Mouse (Mus musculus): ENCODE data around the gene Notch3. TPM values are rescaled to one million over a fixed set of nuclear protein-coding genes. Genes with fewer than 3 reads are reported as not detected.

The Notch3 gene
- polyA plus RNA-seq, 1 experiment from 2014 or later: 5.1 TPM

DNA sequence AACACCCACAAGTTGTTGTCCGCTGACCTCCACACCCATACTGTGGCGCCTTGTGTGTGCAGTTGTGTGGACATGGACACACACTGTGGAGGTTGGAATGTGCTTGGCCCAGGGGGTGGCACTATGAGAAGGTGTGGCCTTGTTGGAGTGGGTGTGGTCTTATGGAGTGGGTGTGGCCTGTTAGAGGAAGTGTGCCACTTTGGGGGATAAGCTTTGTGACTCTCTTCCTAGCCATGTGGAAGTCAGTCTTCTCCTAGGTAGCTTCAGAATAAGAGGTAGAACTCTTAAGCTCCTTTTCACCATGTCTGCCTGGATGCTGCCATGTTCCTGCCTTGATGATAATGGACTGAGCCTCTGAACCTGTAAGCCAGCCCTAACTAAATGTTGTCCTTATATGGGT is 79.6 kb downstream of the Notch3 start:
- no peak overlapping the region for H3K27ac ChIP-seq (ENCODE audit: low read depth, low read length)
- no peak overlapping the region for H3K9ac ChIP-seq (ENCODE audit: low read depth, low read length)
- no peak overlapping the region for H3K4me2 ChIP-seq
- no peak overlapping the region for H3K4me3 ChIP-seq (ENCODE audit: low read depth, low read length)
- no peaks in the 10 kb centered on the region for H3K36me3 ChIP-seq (ENCODE audit: control insufficient read depth, insufficient read depth, low read length)
- ATAC-seq (replicated peaks; ENCODE audit: low FRiP score): no peak
- H3K4me1 ChIP-seq (replicated peaks; ENCODE audit: control insufficient read depth, insufficient read depth, low read length): peaks cover 5% of the 10 kb centered on the region
- no peaks in the 10 kb centered on the region for H3K9me3 ChIP-seq (ENCODE audit: control insufficient read depth, low read length)
- DNase-seq (ENCODE audit: low spot score): no peak
- H3K27me3 ChIP-seq (replicated peaks; ENCODE audit: control insufficient read depth, insufficient read depth, low read length): no peaks in the 10 kb centered on the region
- 91% methylated on average over 2 of the region's 2 CpGs for WGBS

DNA sequence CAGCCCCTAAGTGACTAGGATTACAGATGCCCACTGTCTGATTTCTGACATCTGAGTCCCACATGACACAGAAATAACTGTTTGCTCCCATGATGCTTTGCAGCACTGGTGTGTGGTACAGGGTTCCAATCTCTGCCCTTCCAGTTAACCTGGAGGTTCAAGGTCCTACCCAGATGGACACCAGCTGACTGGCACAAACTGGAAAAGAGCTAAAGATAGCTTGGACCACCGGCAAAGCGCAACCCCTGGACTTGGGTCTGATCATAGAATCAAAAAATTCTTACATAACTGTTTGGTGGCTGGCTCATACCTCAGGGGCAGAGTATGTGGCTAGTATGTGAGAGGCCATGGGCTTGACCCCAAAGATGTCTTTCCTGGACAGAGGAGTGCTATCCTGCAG is 83.3 kb downstream of the Notch3 start:
- ATAC-seq (replicated peaks; ENCODE audit: low FRiP score): no peak
- no peaks in the 10 kb centered on the region for H3K9me3 ChIP-seq (ENCODE audit: control insufficient read depth, low read length)
- no peaks in the 10 kb centered on the region; the same call in 1 of the 2 replicates for H3K36me3 ChIP-seq (ENCODE audit: control insufficient read depth, insufficient read depth, low read length)
- no peak overlapping the region for H3K27ac ChIP-seq (ENCODE audit: low read depth, low read length)
- H3K4me1 ChIP-seq (replicated peaks; ENCODE audit: control insufficient read depth, insufficient read depth, low read length): no peaks in the 10 kb centered on the region
- H3K9ac ChIP-seq (ENCODE audit: low read depth, low read length): no peak overlapping the region
- no peaks in the 10 kb centered on the region for H3K27me3 ChIP-seq (replicated peaks; ENCODE audit: control insufficient read depth, insufficient read depth, low read length)
- H3K4me2 ChIP-seq: no peak overlapping the region
- 94% methylated on average over 2 of the region's 2 CpGs for WGBS
- no peak overlapping the region for H3K4me3 ChIP-seq (ENCODE audit: low read depth, low read length)
- no peak for DNase-seq (ENCODE audit: low spot score)

DNA sequence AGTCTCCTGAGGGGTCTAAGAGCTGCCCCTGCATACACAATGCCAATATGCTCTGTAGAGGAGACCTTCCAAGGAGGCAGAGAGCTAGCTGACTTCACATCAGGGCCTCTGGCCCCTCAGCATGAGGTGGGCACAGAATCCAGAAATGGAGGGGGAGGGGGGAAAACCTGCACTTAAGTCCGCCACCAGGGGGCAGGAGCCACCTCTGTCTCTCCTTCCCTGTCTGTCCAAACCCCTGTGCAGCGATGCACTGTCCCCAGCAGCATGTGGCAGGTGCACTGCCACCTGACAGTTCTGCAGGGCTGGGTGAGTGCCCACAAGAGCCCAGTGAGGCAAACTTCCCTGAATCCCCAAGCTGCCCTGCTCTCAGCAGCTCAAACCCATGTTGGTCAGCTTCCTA is 91.5 kb downstream of the Notch3 start:
- Histone ChIP-seq H3K4me2 (no peak overlapping the region), H3K27ac (ENCODE audit: low read depth, low read length) (no peak overlapping the region), H3K9me3 (ENCODE audit: control insufficient read depth, low read length) (no peaks in the 10 kb centered on the region), H3K36me3 (ENCODE audit: control insufficient read depth, insufficient read depth, low read length) (no peaks in the 10 kb centered on the region), H3K4me1 (replicated peaks; ENCODE audit: control insufficient read depth, insufficient read depth, low read length) (peaks cover 2% of the 10 kb centered on the region; the same call in 1 of the 2 replicates), H3K27me3 (replicated peaks; ENCODE audit: control insufficient read depth, insufficient read depth, low read length) (no peaks in the 10 kb centered on the region), H3K4me3 (ENCODE audit: low read depth, low read length) (no peak overlapping the region), H3K9ac (ENCODE audit: low read depth, low read length) (no peak overlapping the region)
- DNase-seq (ENCODE audit: low spot score): peak; percentile 64
- WGBS: 0% methylated on average over 2 of the region's 2 CpGs
- peak; percentile 40; the same call in 1 of the 2 replicates for ATAC-seq (replicated peaks; ENCODE audit: low FRiP score)

DNA sequence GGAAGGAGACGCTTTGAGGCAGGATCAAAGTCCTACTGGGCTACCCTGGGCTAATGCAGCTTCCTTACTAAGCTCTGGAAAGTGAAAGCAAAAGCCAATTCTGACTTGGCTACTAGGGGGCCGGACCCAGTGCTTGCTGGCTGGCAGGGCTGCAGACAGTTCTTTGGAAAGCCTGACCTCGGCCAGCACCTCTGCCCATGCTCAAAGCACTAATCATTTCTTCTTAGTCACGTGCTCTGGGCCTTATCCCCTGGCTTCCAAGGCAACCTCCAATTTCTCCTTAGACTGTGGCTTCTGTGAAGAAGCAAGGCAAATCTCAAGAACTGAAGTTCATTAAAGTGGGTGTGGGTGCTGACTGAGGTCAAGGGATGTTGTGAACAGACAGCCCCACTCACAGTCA is 92.0 kb downstream of the Notch3 start:
- no peak overlapping the region for H3K9ac ChIP-seq (ENCODE audit: low read depth, low read length)
- peaks cover 2% of the 10 kb centered on the region; the same call in 1 of the 2 replicates for H3K4me1 ChIP-seq (replicated peaks; ENCODE audit: control insufficient read depth, insufficient read depth, low read length)
- no peaks in the 10 kb centered on the region for H3K9me3 ChIP-seq (ENCODE audit: control insufficient read depth, low read length)
- DNase-seq (ENCODE audit: low spot score) (no peak), ATAC-seq (replicated peaks; ENCODE audit: low FRiP score) (no peak)
- no peaks in the 10 kb centered on the region for H3K27me3 ChIP-seq (replicated peaks; ENCODE audit: control insufficient read depth, insufficient read depth, low read length)
- H3K27ac ChIP-seq (ENCODE audit: low read depth, low read length): no peak overlapping the region
- no peaks in the 10 kb centered on the region for H3K36me3 ChIP-seq (ENCODE audit: control insufficient read depth, insufficient read depth, low read length)
- no peak overlapping the region for H3K4me3 ChIP-seq (ENCODE audit: low read depth, low read length)
- no peak overlapping the region for H3K4me2 ChIP-seq
- WGBS: 61% methylated on average over 4 of the region's 4 CpGs

DNA sequence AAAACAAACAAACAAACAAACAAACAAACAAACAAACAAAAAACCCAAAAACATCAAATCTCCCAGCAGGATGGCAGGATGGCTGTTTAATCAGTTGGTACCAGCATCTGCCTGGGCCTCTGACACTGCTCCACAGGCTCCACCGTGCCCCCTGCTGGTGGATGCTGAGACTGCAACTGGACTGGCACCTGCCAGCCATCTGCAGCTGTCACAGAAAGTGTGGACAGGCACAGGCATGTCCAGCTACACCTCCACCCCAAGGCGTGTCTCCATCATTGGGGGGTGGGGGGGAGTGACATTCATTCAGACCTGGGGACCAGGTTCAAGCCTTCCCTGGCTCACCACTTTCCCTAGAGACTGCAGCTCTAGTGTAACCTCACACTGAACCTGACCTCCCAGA is 93.3 kb downstream of the Notch3 start:
- no peaks in the 10 kb centered on the region for H3K9me3 ChIP-seq (ENCODE audit: control insufficient read depth, low read length)
- ATAC-seq (replicated peaks; ENCODE audit: low FRiP score) (peak; percentile 55; the same call in 1 of the 2 replicates), DNase-seq (ENCODE audit: low spot score) (peak; percentile 78)
- H3K4me3 ChIP-seq (ENCODE audit: low read depth, low read length): no peak overlapping the region
- no peak overlapping the region for H3K9ac ChIP-seq (ENCODE audit: low read depth, low read length)
- H3K27me3 ChIP-seq (replicated peaks; ENCODE audit: control insufficient read depth, insufficient read depth, low read length): no peaks in the 10 kb centered on the region
- no peak overlapping the region for H3K27ac ChIP-seq (ENCODE audit: low read depth, low read length)
- peaks cover 2% of the 10 kb centered on the region; the same call in 1 of the 2 replicates for H3K4me1 ChIP-seq (replicated peaks; ENCODE audit: control insufficient read depth, insufficient read depth, low read length)
- H3K36me3 ChIP-seq (ENCODE audit: control insufficient read depth, insufficient read depth, low read length): no peaks in the 10 kb centered on the region
- H3K4me2 ChIP-seq: no peak overlapping the region
- WGBS: 5% methylated on average over 2 of the region's 2 CpGs

Other genes with a start within 250 kb of the Notch3 start
- gene Rrp1b, start 130.8 kb downstream of the Notch3 start, polyA plus RNA-seq (2014; fragmentation: Nextera tagmentation; extraction: Ambion mirVana): 72.7 and 75.2 TPM in 2 replicates
- gene Hsf2bp, start 130.5 kb downstream of the Notch3 start, polyA plus RNA-seq (2014; fragmentation: Nextera tagmentation; extraction: Ambion mirVana): 0.40 and 0.64 TPM in 2 replicates
- gene Ephx3, start 22.7 kb upstream of the Notch3 start, polyA plus RNA-seq (2014; fragmentation: Nextera tagmentation; extraction: Ambion mirVana): 0.14 TPM in 1 of 2 replicates, not detected in the other
- gene Brd4, start 117.9 kb upstream of the Notch3 start, polyA plus RNA-seq (2014; fragmentation: Nextera tagmentation; extraction: Ambion mirVana): 84.6 and 97.6 TPM in 2 replicates
- gene Akap8, start 154.4 kb upstream of the Notch3 start, polyA plus RNA-seq (2014; fragmentation: Nextera tagmentation; extraction: Ambion mirVana): 54.9 and 60.9 TPM in 2 replicates
- 61.4 and 74.3 TPM in 2 replicates for gene Akap8l, start 183.8 kb upstream of the Notch3 start, polyA plus RNA-seq (2014; fragmentation: Nextera tagmentation; extraction: Ambion mirVana)
- gene Wiz, start 222.6 kb upstream of the Notch3 start, polyA plus RNA-seq (2014; fragmentation: Nextera tagmentation; extraction: Ambion mirVana): 25.7 and 26.4 TPM in 2 replicates
- 7.5 and 8.7 TPM in 2 replicates for gene Rasal3, start 236.7 kb upstream of the Notch3 start, polyA plus RNA-seq (2014; fragmentation: Nextera tagmentation; extraction: Ambion mirVana)